Mouse (Mus musculus) CH12.LX (cell line): ENCODE measurements around the gene Phf1. TPM values are rescaled to one million over a fixed set of nuclear protein-coding genes. Genes with fewer than 3 reads are reported as not detected.
A peak's percentile ranks its signal among the peaks of the same experiment; 100 is the strongest.

Source experiments
- DNase-seq: peaks from one replicate; pipeline ENCODE4 v3.0.0-alpha.2; 2013; ENCODE audit errors: extremely low read depth
- H3K27ac ChIP-seq: 2 replicates; pipeline ENCODE4 v1.5.1; 2012; ENCODE audit warnings: low read depth, mild to moderate bottlenecking, control low read depth, moderate library complexity; ENCODE audit not compliant: insufficient read depth
- H3K27me3 ChIP-seq: replicated peaks from 2 replicates; pipeline ENCODE3; 2012; ENCODE audit warnings: inconsistent platforms
- H3K36me3 ChIP-seq, 2 experiments: replicated peaks in 1 of 2; 2 replicates each; pipeline versions ENCODE3 to v1.6.1; 2012; ENCODE audit warnings: inconsistent platforms in 1 of 2, low read length in 1 of 2, mild to moderate bottlenecking in 1 of 2, mixed read lengths in 1 of 2, moderate library complexity in 1 of 2; ENCODE audit not compliant: control insufficient read depth in 1 of 2, insufficient read depth in 1 of 2
- H3K4me1 ChIP-seq, 2 experiments: 2 replicates each; pipeline ENCODE4 v1.6.1; 2012; ENCODE audit warnings: inconsistent platforms in 1 of 2, moderate library complexity in 1 of 2; ENCODE audit not compliant: insufficient read depth in 2 of 2, control insufficient read depth in 1 of 2
- H3K4me2 ChIP-seq: 2 replicates; pipeline ENCODE4 v1.6.1; 2012; ENCODE audit warnings: low read depth, mild to moderate bottlenecking, control low read depth; ENCODE audit not compliant: poor library complexity, insufficient read depth, severe bottlenecking
- H3K4me3 ChIP-seq, 3 experiments: fragments of 150-350 bp in 1 of 3; sonication (generic) in 1 of 3; replicated peaks in 1 of 3; 2 replicates each; pipeline versions ENCODE3 to v1.5.1; 2011 to 2012; ENCODE audit warnings: low read depth in 2 of 3, low read length in 2 of 3, mild to moderate bottlenecking in 2 of 3, moderate library complexity in 2 of 3, control low read depth in 1 of 3, improper control_type of control experiment in 1 of 3, inconsistent platforms in 1 of 3, mixed read lengths in 1 of 3; ENCODE audit not compliant: poor library complexity in 1 of 3
- H3K79me2 ChIP-seq: replicated peaks from 2 replicates; pipeline ENCODE4 v1.6.1; 2012; ENCODE audit warnings: mild to moderate bottlenecking, moderate library complexity; ENCODE audit not compliant: control insufficient read depth, poor library complexity, insufficient read depth, severe bottlenecking; ENCODE audit errors: extremely low read depth
- H3K9ac ChIP-seq: 2 replicates; pipeline ENCODE4 v1.6.1; 2012; ENCODE audit warnings: low read depth, mild to moderate bottlenecking, control low read depth, moderate library complexity; ENCODE audit not compliant: insufficient read depth
- H3K9me3 ChIP-seq: replicated peaks from 2 replicates; pipeline ENCODE3; 2012; ENCODE audit warnings: low read length, inconsistent platforms, mixed read lengths
- BHLHE40 ChIP-seq: IDR thresholded peaks from 2 replicates; pipeline ENCODE4 v1.6.1; 2011; ENCODE audit warnings: mild to moderate bottlenecking, low read depth, low read length, improper control_type of control experiment
- CHD1 ChIP-seq: IDR thresholded peaks from 2 replicates; pipeline ENCODE4 v1.6.1; 2012; ENCODE audit warnings: low read depth, low read length, improper control_type of control experiment, inconsistent platforms
- CHD2 ChIP-seq: IDR thresholded peaks from 2 replicates; pipeline ENCODE4 v1.6.1; 2011; ENCODE audit warnings: low read length, improper control_type of control experiment
- CTCF ChIP-seq, 2 experiments: IDR thresholded peaks in 1 of 2; conservative IDR thresholded peaks in 1 of 2; 2 replicates each; pipeline ENCODE4 v1.5.1; 2011 to 2012; ENCODE audit warnings: low read depth in 2 of 2, low read length in 2 of 2, improper control_type of control experiment in 1 of 2, inconsistent platforms in 1 of 2, mild to moderate bottlenecking in 1 of 2, moderate library complexity in 1 of 2
- E2F4 ChIP-seq: IDR thresholded peaks from 2 replicates; pipeline ENCODE4 v1.6.1; 2011; ENCODE audit warnings: low read depth, low read length, improper control_type of control experiment; ENCODE audit not compliant: insufficient replicate concordance
- ELF1 ChIP-seq: IDR thresholded peaks from 2 replicates; pipeline ENCODE4 v1.6.1; 2014; ENCODE audit warnings: low read depth, mild to moderate bottlenecking, inconsistent platforms, low read length, improper control_type of control experiment
- EP300 ChIP-seq: IDR thresholded peaks from 2 replicates; pipeline ENCODE4 v1.6.1; 2011; ENCODE audit warnings: low read length, improper control_type of control experiment
- ETS1 ChIP-seq: conservative IDR thresholded peaks from 2 replicates; pipeline ENCODE4 v1.6.1; 2012; ENCODE audit warnings: low read depth, mild to moderate bottlenecking, inconsistent platforms, low read length, improper control_type of control experiment, moderate library complexity
- GABPA ChIP-seq: IDR thresholded peaks from 2 replicates; pipeline ENCODE4 v1.6.1; 2012; ENCODE audit warnings: low read depth, low read length, improper control_type of control experiment, inconsistent platforms; ENCODE audit not compliant: insufficient replicate concordance
- HCFC1 ChIP-seq: IDR thresholded peaks from 2 replicates; pipeline ENCODE4 v1.6.1; 2012; ENCODE audit warnings: low read depth, mild to moderate bottlenecking, inconsistent platforms, low read length, improper control_type of control experiment
- IRF4 ChIP-seq: IDR thresholded peaks from 2 replicates; pipeline ENCODE4 v1.6.1; 2014; ENCODE audit warnings: low read depth, mild to moderate bottlenecking, inconsistent platforms, low read length, improper control_type of control experiment
- JUN ChIP-seq: IDR thresholded peaks from 2 replicates; pipeline ENCODE4 v1.6.1; 2011; ENCODE audit warnings: low read depth, mild to moderate bottlenecking, low read length, improper control_type of control experiment, moderate library complexity; ENCODE audit not compliant: insufficient read depth
- JUND ChIP-seq: conservative IDR thresholded peaks from 2 replicates; pipeline ENCODE4 v1.6.1; 2011; ENCODE audit warnings: low read depth, low read length, improper control_type of control experiment
- KAT2A ChIP-seq: IDR thresholded peaks from 2 replicates; pipeline ENCODE4 v1.6.1; 2012; ENCODE audit warnings: low read length, improper control_type of control experiment, inconsistent platforms; ENCODE audit not compliant: insufficient replicate concordance
- MAFK ChIP-seq: IDR thresholded peaks from 2 replicates; pipeline ENCODE4 v1.6.1; 2011; ENCODE audit warnings: low read length, improper control_type of control experiment; ENCODE audit not compliant: insufficient replicate concordance
- MAX ChIP-seq: IDR thresholded peaks from 2 replicates; pipeline ENCODE4 v1.6.1; 2011; ENCODE audit warnings: low read length, improper control_type of control experiment
- MAZ ChIP-seq: IDR thresholded peaks from 2 replicates; pipeline ENCODE4 v1.6.1; 2012; ENCODE audit warnings: low read depth, mild to moderate bottlenecking, inconsistent platforms, low read length, improper control_type of control experiment, moderate library complexity
- MEF2A ChIP-seq: IDR thresholded peaks from 2 replicates; pipeline ENCODE4 v1.6.1; 2014; ENCODE audit warnings: low read depth, mild to moderate bottlenecking, inconsistent platforms, low read length, improper control_type of control experiment, borderline replicate concordance
- MXI1 ChIP-seq: IDR thresholded peaks from 2 replicates; pipeline ENCODE4 v1.6.1; 2011; ENCODE audit warnings: mild to moderate bottlenecking, low read depth, low read length, improper control_type of control experiment
- MYC ChIP-seq: IDR thresholded peaks from 2 replicates; pipeline ENCODE4 v1.6.1; 2011; ENCODE audit warnings: low read depth, mild to moderate bottlenecking, improper control_type of control experiment, low read length
- NELFE ChIP-seq: IDR thresholded peaks from 2 replicates; pipeline ENCODE4 v1.6.1; 2011; ENCODE audit warnings: low read depth, low read length, improper control_type of control experiment
- NRF1 ChIP-seq: IDR thresholded peaks from 2 replicates; pipeline ENCODE4 v1.6.1; 2014; ENCODE audit warnings: low read depth, mild to moderate bottlenecking, inconsistent platforms, low read length, improper control_type of control experiment, moderate library complexity
- PAX5 ChIP-seq: IDR thresholded peaks from 2 replicates; pipeline ENCODE4 v1.6.1; 2012; ENCODE audit warnings: low read length, inconsistent platforms, mixed read lengths
- POLR2A ChIP-seq: IDR thresholded peaks from 2 replicates; pipeline ENCODE4 v1.6.1; 2011; ENCODE audit warnings: low read depth, mild to moderate bottlenecking, improper control_type of control experiment, low read length
- POLR2AphosphoS2 ChIP-seq: IDR thresholded peaks from 2 replicates; pipeline ENCODE4 v1.6.1; 2011; ENCODE audit warnings: low read depth, low read length, improper control_type of control experiment
- RAD21 ChIP-seq: IDR thresholded peaks from 2 replicates; pipeline ENCODE4 v1.6.1; 2011; ENCODE audit warnings: low read depth, mild to moderate bottlenecking, low read length, improper control_type of control experiment, moderate library complexity
- RCOR1 ChIP-seq: conservative IDR thresholded peaks from 2 replicates; pipeline ENCODE4 v1.6.1; 2012; ENCODE audit warnings: low read depth, mild to moderate bottlenecking, inconsistent platforms, low read length, improper control_type of control experiment
- SIN3A ChIP-seq: IDR thresholded peaks from 2 replicates; pipeline ENCODE4 v1.6.1; 2012; ENCODE audit warnings: low read length, improper control_type of control experiment, inconsistent platforms
- SMC3 ChIP-seq: IDR thresholded peaks from 2 replicates; pipeline ENCODE4 v1.6.1; 2011; ENCODE audit warnings: low read depth, low read length, improper control_type of control experiment
- TBP ChIP-seq: conservative IDR thresholded peaks from 2 replicates; pipeline ENCODE4 v1.6.1; 2011; ENCODE audit warnings: low read depth, low read length, improper control_type of control experiment
- TCF12 ChIP-seq: IDR thresholded peaks from 2 replicates; pipeline ENCODE4 v1.6.1; 2014; ENCODE audit warnings: low read depth, mild to moderate bottlenecking, inconsistent platforms, low read length, improper control_type of control experiment
- UBTF ChIP-seq: IDR thresholded peaks from 2 replicates; pipeline ENCODE4 v1.6.1; 2012; ENCODE audit warnings: low read depth, mild to moderate bottlenecking, inconsistent platforms, low read length, improper control_type of control experiment, moderate library complexity
- USF1 ChIP-seq: IDR thresholded peaks from 2 replicates; pipeline ENCODE4 v1.6.1; 2014; ENCODE audit warnings: low read depth, mild to moderate bottlenecking, inconsistent platforms, low read length, improper control_type of control experiment
- USF2 ChIP-seq: conservative IDR thresholded peaks from 2 replicates; pipeline ENCODE4 v1.6.1; 2011; ENCODE audit warnings: low read depth, low read length, improper control_type of control experiment
- ZC3H11A ChIP-seq: IDR thresholded peaks from 2 replicates; pipeline ENCODE4 v1.6.1; 2012; ENCODE audit warnings: low read depth, mild to moderate bottlenecking, inconsistent platforms, low read length, improper control_type of control experiment
- ZKSCAN1 ChIP-seq: IDR thresholded peaks from 2 replicates; pipeline ENCODE4 v1.6.1; 2012; ENCODE audit warnings: low read depth, inconsistent platforms, low read length, improper control_type of control experiment, borderline replicate concordance
- ZMIZ1 ChIP-seq: IDR thresholded peaks from 2 replicates; pipeline ENCODE4 v1.6.1; 2012; ENCODE audit warnings: low read depth, mild to moderate bottlenecking, inconsistent platforms, low read length, improper control_type of control experiment
- ZNF384 ChIP-seq: IDR thresholded peaks from 2 replicates; pipeline ENCODE4 v1.6.1; 2012; ENCODE audit warnings: low read depth, low read length, improper control_type of control experiment, inconsistent platforms
- dilution Hi-C: fragments of 300-500 bp; cut with MboI; formaldehyde crosslinking; loops from 2 replicates; pipeline ENCODE4 v1.14.3; 2020; ENCODE audit warnings: low sequenced_read_pairs; ENCODE audit not compliant: extremely low pct_unique_long_range_greater_than_20kb, extremely low pct_ligation_motif_present
- in situ Hi-C: fragments of 300-500 bp; cut with MboI; formaldehyde crosslinking; loops from 3 replicates; pipeline ENCODE4 v1.14.3; 2019; ENCODE audit warnings: low sequenced_read_pairs, low pct_ligation_motif_present, low pct_unique_long_range_greater_than_20kb, mixed read lengths
- polyA plus RNA-seq: library from polyadenylated mRNA; unstranded; fragments of >175 nt; gene quantifications from 2 replicates; pipeline ENCODE4 v1.2.1, GENCODE M21; 2012; ENCODE audit warnings: low read depth; ENCODE audit not compliant: insufficient read length
- total RNA-seq, 2 experiments: library from RNA; depleted of rRNA; stranded (reverse); fragments of 300-350 nt in 1 of 2; fragments of >200 nt in 1 of 2; gene quantifications; 2 replicates each; pipeline ENCODE4 v1.2.3; 2012 to 2014

Gene Phf1
- total and polyA plus RNA-seq, 3 experiments: 1.7 to 4.1 (median 3.5) TPM

- peaks cover 17 to 42% of the 10 kb centered on the region in 2 experiments for H3K4me1 ChIP-seq
- peaks cover 2% of the 10 kb centered on the region for H3K9me3 ChIP-seq
- TF ChIP-seq JUND (no peak), SIN3A (peak; percentile 58; the same call in 1 of the 2 replicates), NRF1 (peak; percentile 60), KAT2A (peak; percentile 65; the same call in 1 of the 2 replicates), GABPA (no peak), HCFC1 (peak; percentile 82), MAZ (peak; percentile 34; the same call in 1 of the 2 replicates), TBP (peak; percentile 71), ZC3H11A (no peak), ZMIZ1 (peak; percentile 91), MAX (peak; percentile 25; the same call in 1 of the 2 replicates), ZNF384 (no peak), MAFK (no peak), MEF2A (no peak; the same call in 1 of the 2 replicates), USF1 (no peak), NELFE (peak; percentile 88), UBTF (no peak), PAX5 (no peak), RCOR1 (no peak), MYC (no peak), POLR2A (peak; percentile 98), CHD1 (no peak), POLR2AphosphoS2 (peak; percentile 91; the same call in 1 of the 2 replicates), TCF12 (peak; percentile 81; the same call in 1 of the 2 replicates), ETS1 (no peak), USF2 (no peak), ZKSCAN1 (no peak), RAD21 (no peak), JUN (no peak), BHLHE40 (peak; percentile 10; the same call in 1 of the 2 replicates), SMC3 (no peak), E2F4 (no peak), IRF4 (peak; percentile 14; the same call in 1 of the 2 replicates), ELF1 (peak; percentile 91), EP300 (no peak), CHD2 (peak; percentile 79; the same call in 1 of the 2 replicates), CTCF (conservative IDR thresholded peaks at IDR 0.05 in 1 of 2, IDR thresholded peaks at IDR 0.05 in 1 of 2; ENCODE audit: low read depth in 2 of 2, low read length in 2 of 2) (peak in 1 of 2 experiments; percentile 1; a peak in 1 of 4 replicates), MXI1 (peak; percentile 87)
- TF ChIP-seq, all 38 proteins: peak for 18
- H3K4me2 ChIP-seq: peak within 1 kb of the TSS; percentile 95
- peaks cover 2% of the 10 kb centered on the region for H3K27me3 ChIP-seq
- dilution Hi-C loops (no loop called here), in situ Hi-C loops (no loop called here)
- H3K4me3 ChIP-seq: peak within 1 kb of the TSS; percentile 90 to 95 (median 92)
- DNase-seq: peak; percentile 94
- H3K27ac ChIP-seq: peak within 1 kb of the TSS; percentile 36; the same call in 1 of the 2 replicates
- peak within 1 kb of the TSS; percentile 92 for H3K9ac ChIP-seq
- peaks cover 26 to 37% of the 10 kb centered on the region in 2 experiments for H3K36me3 ChIP-seq
- H3K79me2 ChIP-seq: peaks cover 21% of the 10 kb centered on the region
Observed at GRCm38 (mm10) chr17:26972703-26973574, 40.1 kb downstream of the Phf1 start, which contains the start of gene Zbtb9. TSS of gene Zbtb9 (plus strand) at chr17:26973167.
